Mouse (Mus musculus) megakaryocyte, embryonic 14.5 days (primary cell): ENCODE data around the gene Eif2b3.

Experiments
- FLI1 ChIP-seq: IDR thresholded peaks from 2 replicates; pipeline ENCODE4 v1.6.1; 2012; ENCODE audit warnings: low read length, inconsistent platforms, mixed read lengths
- GATA1 ChIP-seq: IDR thresholded peaks from 3 replicates; pipeline ENCODE4 v1.6.1; 2012; ENCODE audit warnings: mixed read lengths, low read length, inconsistent platforms, borderline replicate concordance

- TF ChIP-seq GATA1 (no peak), FLI1 (no peak)
These were observed 33.4 kb downstream of the Eif2b3 start for GRCm38 (mm10) chr4:117052626-117053025.
